Mouse (Mus musculus) bone marrow macrophage, adult 2 months (primary cell): ENCODE data around the gene Grin2b.

Source experiments
- CTCF ChIP-seq: IDR thresholded peaks from 2 replicates; pipeline ENCODE4 v1.5.1; 2012; ENCODE audit warnings: low read depth, mild to moderate bottlenecking, low read length, moderate library complexity
- POLR2A ChIP-seq: IDR thresholded peaks from 2 replicates; pipeline ENCODE4 v1.6.1; 2012; ENCODE audit warnings: mild to moderate bottlenecking, low read depth, low read length, borderline replicate concordance

DNA sequence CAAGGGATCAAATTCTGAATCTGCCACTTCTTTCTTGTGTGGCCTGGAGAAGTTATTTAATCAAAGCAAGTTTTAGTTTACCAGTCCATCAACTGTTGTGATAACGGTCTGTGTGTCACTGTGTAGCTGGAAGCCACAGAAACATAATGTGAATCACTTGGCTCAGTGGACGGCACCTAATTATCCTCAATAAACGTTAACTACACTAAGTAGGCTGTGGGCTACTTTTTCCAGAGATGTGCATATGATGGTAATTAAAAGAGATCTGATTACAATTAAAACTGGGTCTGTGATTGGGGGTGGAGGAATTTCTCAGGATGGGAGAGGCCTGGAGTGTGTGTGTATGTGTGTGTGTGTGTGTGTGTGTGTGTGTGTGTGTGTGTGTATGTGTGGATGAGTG lies 471.9 kb downstream of the Grin2b start:
- TF ChIP-seq CTCF (no peak), POLR2A (no peak)
